Mouse (Mus musculus) embryonic facial prominence, embryonic 11.5 days (tissue): ENCODE measurements around the gene Irf3. TPM values are rescaled to one million over a fixed set of nuclear protein-coding genes. Genes with fewer than 3 reads are reported as not detected.

Source experiments
- ATAC-seq: fragments of 200-750 bp; cut with Nextera tagmentation; replicated peaks from 2 replicates; pipeline ENCODE4 v1.8.0; 2017; ENCODE audit warnings: low read depth; ENCODE audit not compliant: insufficient number of reproducible peaks, low FRiP score, low TSS enrichment
- DNase-seq: peaks from one replicate; pipeline ENCODE4 v3.0.0-alpha.2; 2015; ENCODE audit warnings: low spot score
- H3K27ac ChIP-seq: fragments of 300-500 bp; sonication (generic); replicated peaks from 2 replicates; pipeline ENCODE4 v1.5.1; 2014; ENCODE audit warnings: mild to moderate bottlenecking, low read depth, low read length, control low read depth
- H3K27me3 ChIP-seq: fragments of 300-500 bp; sonication (generic); 2 replicates; pipeline ENCODE4 v1.6.1; 2014; ENCODE audit warnings: mild to moderate bottlenecking, low read length, moderate library complexity, mixed read lengths; ENCODE audit not compliant: control insufficient read depth, insufficient read depth
- H3K36me3 ChIP-seq: fragments of 300-500 bp; sonication (generic); replicated peaks from 2 replicates; pipeline ENCODE4 v1.6.1; 2014; ENCODE audit warnings: low read depth, mild to moderate bottlenecking, low read length, moderate library complexity, mixed read lengths; ENCODE audit not compliant: control insufficient read depth, insufficient read depth
- H3K4me1 ChIP-seq: fragments of 300-500 bp; sonication (generic); 2 replicates; pipeline ENCODE4 v1.6.1; 2014; ENCODE audit warnings: low read length, mixed read lengths; ENCODE audit not compliant: control insufficient read depth, insufficient read depth
- H3K4me2 ChIP-seq: fragments of 300-500 bp; sonication (generic); 2 replicates; pipeline ENCODE4 v1.6.1; 2014; ENCODE audit warnings: low read depth, mild to moderate bottlenecking, control low read depth, low read length, moderate library complexity
- H3K4me3 ChIP-seq: fragments of 300-500 bp; sonication (generic); 2 replicates; pipeline ENCODE4 v1.5.1; 2014; ENCODE audit warnings: low read depth, low read length, control low read depth
- H3K9ac ChIP-seq: fragments of 300-500 bp; sonication (generic); replicated peaks from 2 replicates; pipeline ENCODE4 v1.6.1; 2014; ENCODE audit warnings: mild to moderate bottlenecking, control low read depth, low read length
- H3K9me3 ChIP-seq: fragments of 300-500 bp; sonication (generic); replicated peaks from 2 replicates; pipeline ENCODE4 v1.6.1; 2016; ENCODE audit warnings: mild to moderate bottlenecking, low read length, inconsistent platforms, mixed read lengths; ENCODE audit not compliant: control insufficient read depth
- WGBS: fragments of 180-500 bp; shearing (Covaris S2); extraction: QIAGEN DNeasy Blood & Tissue Kit; methylation state at CpG from one replicate; pipeline ENCODE4 v1.1.7; 2014; 5-methylcytosine and 5-hydroxymethylcytosine counted together
- polyA plus RNA-seq: library from polyadenylated mRNA; unstranded; fragments of >200 nt; fragmentation: Nextera tagmentation; extraction: Ambion mirVana; gene quantifications from 2 replicates; pipeline ENCODE4 v1.2.1, GENCODE M21; 2014

Irf3 gene
- polyA plus RNA-seq, 1 experiment from 2014 or later, result 62.4 TPM

- DNase-seq (no peak), ATAC-seq (no peak)
- Histone ChIP-seq H3K4me2 (no peak overlapping the region), H3K4me1 (peaks cover 6% of the 10 kb centered on the region; the same call in 1 of the 2 replicates), H3K9ac (no peak overlapping the region), H3K27ac (no peak overlapping the region), H3K36me3 (no peaks in the 10 kb centered on the region), H3K4me3 (no peak overlapping the region), H3K27me3 (peaks cover 5% of the 10 kb centered on the region), H3K9me3 (no peaks in the 10 kb centered on the region)
- 48% methylated on average over 6 of the region's 6 CpGs for WGBS
Measured at GRCm38 (mm10) chr7:44956266-44956665, 41.2 kb upstream of the Irf3 start.

- WGBS, result 69% methylated on average over 20 of the region's 20 CpGs
- H3K9ac ChIP-seq, result no peak overlapping the region
- H3K27ac ChIP-seq, result no peak overlapping the region
- no peak overlapping the region for H3K4me3 ChIP-seq
- H3K4me1 ChIP-seq, result no peaks in the 10 kb centered on the region
- no peaks in the 10 kb centered on the region for H3K36me3 ChIP-seq
- H3K27me3 ChIP-seq, result no peaks in the 10 kb centered on the region
- ATAC-seq (no peak), DNase-seq (no peak)
- no peaks in the 10 kb centered on the region for H3K9me3 ChIP-seq
- H3K4me2 ChIP-seq, result no peak overlapping the region
Measured at GRCm38 (mm10) chr7:44957183-44957835, 40.1 kb upstream of the Irf3 start.

GRCm38 (mm10) chr7:44958208-44958607 lies 39.2 kb upstream of the Irf3 start:
- Histone ChIP-seq H3K27me3 (no peaks in the 10 kb centered on the region), H3K4me1 (no peaks in the 10 kb centered on the region), H3K4me2 (no peak overlapping the region), H3K27ac (no peak overlapping the region), H3K9ac (no peak overlapping the region), H3K36me3 (no peaks in the 10 kb centered on the region), H3K9me3 (no peaks in the 10 kb centered on the region), H3K4me3 (no peak overlapping the region)
- 60% methylated on average over 7 of the region's 7 CpGs for WGBS
- no peak for ATAC-seq
- DNase-seq, result peak; percentile 64

GRCm38 (mm10) chr7:44959281-44959680 lies 38.2 kb upstream of the Irf3 start:
- Histone ChIP-seq H3K9me3 (no peaks in the 10 kb centered on the region), H3K36me3 (no peaks in the 10 kb centered on the region), H3K27me3 (no peaks in the 10 kb centered on the region)

GRCm38 (mm10) chr7:44959874-44960511 lies 37.5 kb upstream of the Irf3 start:
- H3K9ac ChIP-seq, result no peak overlapping the region
- ATAC-seq (no peak), DNase-seq (no peak)
- no peaks in the 10 kb centered on the region for H3K4me1 ChIP-seq
- no peaks in the 10 kb centered on the region for H3K27me3 ChIP-seq
- H3K36me3 ChIP-seq, result no peaks in the 10 kb centered on the region
- no peak overlapping the region for H3K27ac ChIP-seq
- H3K9me3 ChIP-seq, result no peaks in the 10 kb centered on the region
- 87% methylated on average over 10 of the region's 10 CpGs for whole genome bisulfite sequencing
- no peak overlapping the region for H3K4me3 ChIP-seq
- no peak overlapping the region for H3K4me2 ChIP-seq

More at GRCm38 (mm10) chr7:44959281-44959680, 38.2 kb upstream of the Irf3 start:
- ATAC-seq (no peak), DNase-seq (no peak)
- Histone ChIP-seq H3K4me1 (no peaks in the 10 kb centered on the region), H3K9ac (no peak overlapping the region), H3K4me3 (no peak overlapping the region), H3K4me2 (no peak overlapping the region), H3K27ac (no peak overlapping the region)
- 90% methylated on average over 8 of the region's 8 CpGs for WGBS

- Histone ChIP-seq H3K36me3 (no peaks in the 10 kb centered on the region), H3K9ac (no peak overlapping the region), H3K27me3 (no peaks in the 10 kb centered on the region), H3K27ac (no peak overlapping the region), H3K4me3 (no peak overlapping the region), H3K9me3 (no peaks in the 10 kb centered on the region), H3K4me1 (no peaks in the 10 kb centered on the region), H3K4me2 (no peak overlapping the region)
- no peak for ATAC-seq
- no peak for DNase-seq
- WGBS, result 92% methylated on average over 13 of the region's 13 CpGs
Measured at GRCm38 (mm10) chr7:44960512-44960910, 36.9 kb upstream of the Irf3 start.

GRCm38 (mm10) chr7:44962337-44962736 lies 35.1 kb upstream of the Irf3 start:
- no peaks in the 10 kb centered on the region for H3K27me3 ChIP-seq
- H3K9me3 ChIP-seq, result no peaks in the 10 kb centered on the region
- no peaks in the 10 kb centered on the region for H3K4me1 ChIP-seq
- no peak overlapping the region for H3K4me3 ChIP-seq
- DNase-seq (no peak), ATAC-seq (no peak)
- no peak overlapping the region for H3K4me2 ChIP-seq
- no peak overlapping the region for H3K27ac ChIP-seq
- 83% methylated on average over 8 of the region's 8 CpGs for WGBS
- no peak overlapping the region for H3K9ac ChIP-seq
- H3K36me3 ChIP-seq, result no peaks in the 10 kb centered on the region

GRCm38 (mm10) chr7:44962831-44963230 lies 34.6 kb upstream of the Irf3 start:
- Histone ChIP-seq H3K4me3 (no peak overlapping the region), H3K27ac (no peak overlapping the region), H3K27me3 (no peaks in the 10 kb centered on the region), H3K9ac (no peak overlapping the region), H3K4me2 (no peak overlapping the region), H3K9me3 (no peaks in the 10 kb centered on the region), H3K4me1 (no peaks in the 10 kb centered on the region), H3K36me3 (no peaks in the 10 kb centered on the region)
- ATAC-seq (no peak), DNase-seq (no peak)
- 90% methylated on average over 5 of the region's 5 CpGs for WGBS
